Comparison of ENCODE assay signal across 8 mouse cellular contexts in genomic region chr2:24568555-24568954, GRCm38 (mm10).
A peak's percentile ranks its signal among the peaks of the same experiment; 100 is the strongest.
DNase-seq lines count a peak whose midpoint lies in the region; TF ChIP-seq lines count a peak whose summit lies in the region.

No protein-coding gene starts in this region.

- 10% methylated on average over 3 of the region's 3 CpGs for WGBS in kidney, adult 2 months

- H3K27ac ChIP-seq in kidney, adult 2 months (ENCODE audit: insufficient read depth, low read depth, low read length): no peak overlapping the region
- H3K27ac ChIP-seq in ES-E14 (ENCODE audit: insufficient read depth, low read depth, low read length, poor library complexity, severe bottlenecking): no peak overlapping the region

- in situ Hi-C loops in ES-E14 (cut with MboI; ENCODE audit: low sequenced_read_pairs in 2 of 2, unreplicated experiment in 2 of 2): loop anchor here (5.0 to 10.0 kb wide), 2 partner anchors 161 to 164 kb away; no protein-coding TSS in a partner anchor

- no peak overlapping the region for H3K9ac ChIP-seq in ES-E14 (ENCODE audit: insufficient read depth, low read depth, low read length, poor library complexity, severe bottlenecking)

- TF ChIP-seq CTCF in kidney, adult 2 months (conservative IDR thresholded peaks at IDR 0.05; ENCODE audit: insufficient read depth, insufficient read length, low read depth, low read length): 0 out of 2 replicates have a peak, but pooled peaks have one; percentile 22

- TF ChIP-seq POLR2A in kidney, adult 2 months (IDR thresholded peaks at IDR 0.05; ENCODE audit: low read depth, low read length): no peak

- no peaks in the 10 kb centered on the region for H3K36me3 ChIP-seq in kidney, adult 2 months (ENCODE audit: control insufficient read depth, insufficient read depth, low read length)
- no peaks in the 10 kb centered on the region for H3K36me3 ChIP-seq in ES-E14 (ENCODE audit: control insufficient read depth, insufficient read depth, low read length, poor library complexity, severe bottlenecking)

- DNase-seq in kidney, adult 2 months: peak; percentile 69
- no peak for DNase-seq in kidney, adult 11 months
- DNase-seq in 416B (ENCODE audit: low read depth): peak; percentile 57
- DNase-seq in ES-E14 (ENCODE audit: low read depth, low spot score): peak; percentile 25
- peak; percentile 69 for DNase-seq in embryo, embryonic 11 days
- DNase-seq in lung, postnatal 10 days: peak; percentile 72
- no peak for DNase-seq in testis, postnatal 14 days (ENCODE audit: low spot score)
- DNase-seq in spleen, postnatal 10 days (ENCODE audit: low spot score in 2 of 2): no peak

- no peak overlapping the region for H3K4me3 ChIP-seq in kidney, adult 2 months (ENCODE audit: insufficient read depth, low read depth, low read length)
- no peak overlapping the region for H3K4me3 ChIP-seq in ES-E14 (ENCODE audit: insufficient read depth in 1 of 2, low read depth in 1 of 2, low read length in 2 of 2, poor library complexity in 1 of 2, severe bottlenecking in 1 of 2)

- H3K27me3 ChIP-seq in kidney, adult 2 months (replicated peaks; ENCODE audit: control insufficient read depth, insufficient read depth, low read length): no peaks in the 10 kb centered on the region

- no peaks in the 10 kb centered on the region for H3K9me3 ChIP-seq in ES-E14 (ENCODE audit: control insufficient read depth, insufficient read depth, low read depth, low read length)

- H3K4me1 ChIP-seq in kidney, adult 2 months (ENCODE audit: control insufficient read depth, insufficient read depth, low read length): 0 out of 2 replicates have a peak, but pooled peaks cover 3% of the 10 kb centered on the region
- no peaks in the 10 kb centered on the region for H3K4me1 ChIP-seq in ES-E14 (ENCODE audit: control insufficient read depth in 2 of 2, insufficient read depth in 2 of 2, low read length in 2 of 2, poor library complexity in 1 of 2)

TF ChIP-seq in ES-E14, 5 proteins besides CTCF, POLR2A, EP300 and RAD21:
- TF ChIP-seq ZNF384 (IDR thresholded peaks at IDR 0.05; ENCODE audit: low read depth, low read length) (no peak), ZC3H11A (IDR thresholded peaks at IDR 0.05; ENCODE audit: borderline replicate concordance, low read depth, low read length) (peak; percentile 94)
TF ChIP-seq in ES-E14: peak in this region for 1.

Comparison
In these comparisons a context has a peak if more than half of its experiments do, and no peak if none do; other contexts are left out.
1. DNase-seq: peak in kidney, adult 2 months (single experiment), 416B (single experiment), ES-E14 (single experiment), embryo, embryonic 11 days (single experiment) and lung, postnatal 10 days (single experiment); none in kidney, adult 11 months (single experiment), testis, postnatal 14 days (single experiment) and spleen, postnatal 10 days (0 of 2).